Mouse (Mus musculus): ENCODE data around the gene Slc5a10. TPM values are rescaled to one million over a fixed set of nuclear protein-coding genes. Genes with fewer than 3 reads are reported as not detected.

The Slc5a10 gene
- polyA plus RNA-seq (2012; rRNA removed; ENCODE audit: low replicate concordance), result 0.06 TPM in 1 of 2 replicates, not detected in the other

DNA sequence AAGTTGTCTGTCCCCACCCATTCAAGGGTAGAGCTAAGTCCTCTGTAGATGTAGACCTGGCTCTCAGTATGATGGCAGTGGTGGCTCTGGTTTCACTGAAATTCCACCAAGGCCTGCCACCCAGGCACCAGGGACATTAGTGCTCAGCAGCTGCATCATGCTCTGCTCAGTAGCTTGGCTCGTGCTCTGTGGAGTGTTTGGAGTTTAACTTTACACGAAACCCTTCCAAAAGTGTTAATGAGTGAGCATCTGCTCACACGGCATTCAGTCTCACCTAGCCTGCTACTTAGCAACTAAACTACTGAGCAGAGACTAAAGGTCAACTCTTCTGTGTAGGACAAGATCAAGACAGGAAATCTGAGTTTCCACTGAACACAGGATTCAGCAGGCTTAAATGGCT lies at the start of gene Slc5a10:
Gene Slc5a10, minus strand, starts transcription at position 191 of the 400 bp plus-strand sequence.

GRCm38 (mm10) chr11:61761584-61762407 lies 41.2 kb upstream of the Slc5a10 start, which contains the start of gene Prpsap2:
TSS of gene Prpsap2 (minus strand) at chr11:61762088.

DNA sequence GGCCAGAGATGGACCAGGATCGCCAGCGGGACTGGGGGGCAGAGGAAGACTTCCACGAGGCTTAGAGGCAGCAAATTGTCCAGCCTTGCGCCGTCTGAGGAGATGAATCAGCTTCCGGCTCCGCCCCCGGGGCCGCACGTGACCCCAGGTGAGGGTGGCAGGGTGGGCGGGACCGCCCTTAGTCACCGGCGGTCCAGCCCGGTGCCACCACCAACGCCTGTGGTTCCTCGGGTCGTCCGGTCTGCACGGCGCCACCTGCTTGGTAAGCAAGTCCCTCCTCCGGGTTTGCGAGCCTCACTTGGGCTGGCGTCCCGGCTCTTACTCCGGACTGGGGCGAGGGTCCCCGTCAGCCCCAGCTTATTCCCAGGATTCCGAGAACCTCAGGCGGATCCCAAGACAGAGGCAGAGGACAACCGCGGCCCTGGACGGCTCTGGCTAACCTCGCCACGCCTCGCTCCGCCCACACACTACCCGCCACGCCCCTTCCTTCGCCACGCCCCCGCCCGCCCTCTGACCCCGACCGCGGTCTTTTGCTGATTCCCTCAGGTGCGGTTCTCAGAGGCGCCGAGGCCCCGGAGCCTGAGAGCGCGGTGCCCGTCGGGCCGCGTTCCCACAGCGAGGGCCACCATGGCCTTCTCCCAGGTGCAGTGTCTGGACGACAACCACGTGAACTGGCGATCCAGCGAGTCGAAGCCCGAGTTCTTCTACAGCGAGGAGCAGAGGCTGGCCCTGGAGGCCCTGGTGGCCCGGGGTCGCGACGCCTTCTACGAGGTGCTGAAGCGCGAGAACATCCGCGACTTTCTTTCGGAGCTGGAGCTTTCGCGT lies 36.5 kb downstream of the Slc5a10 start, which contains the start of gene Fam83g:
Gene Fam83g, plus strand, starts transcription at position 185 of the 825 bp plus-strand sequence.

GRCm38 (mm10) chr11:61652686-61653447 lies 67.8 kb downstream of the Slc5a10 start, which contains the start of gene Grap:
TSS of gene Grap (plus strand) at chr11:61653265.

Other genes with a start within 250 kb of the Slc5a10 start
- gene Mfap4, start 235.4 kb downstream of the Slc5a10 start, polyA plus RNA-seq (2012; rRNA removed; ENCODE audit: low replicate concordance), result 74.0 and 1,092 TPM in 2 replicates
- 26.9 and 63.8 TPM in 2 replicates for gene Mapk7, start 226.4 kb downstream of the Slc5a10 start, polyA plus RNA-seq (2012; rRNA removed; ENCODE audit: low replicate concordance)
- 17.0 and 68.2 TPM in 2 replicates for gene B9d1, start 215.7 kb downstream of the Slc5a10 start, polyA plus RNA-seq (2012; rRNA removed; ENCODE audit: low replicate concordance)
- 41.8 and 44.8 TPM in 2 replicates for gene Epn2, start 141.1 kb downstream of the Slc5a10 start, polyA plus RNA-seq (2012; rRNA removed; ENCODE audit: low replicate concordance)
- 15.8 and 37.2 TPM in 2 replicates for gene Grap, start 67.6 kb downstream of the Slc5a10 start, polyA plus RNA-seq (2012; rRNA removed; ENCODE audit: low replicate concordance)
- 0.33 and 1.9 TPM in 2 replicates for gene Fam83g, start 36.7 kb downstream of the Slc5a10 start, polyA plus RNA-seq (2012; rRNA removed; ENCODE audit: low replicate concordance)
- gene Prpsap2, start 41.3 kb upstream of the Slc5a10 start, polyA plus RNA-seq (2012; rRNA removed; ENCODE audit: low replicate concordance), result 19.3 and 25.2 TPM in 2 replicates
- gene Ulk2, start 134.2 kb upstream of the Slc5a10 start, polyA plus RNA-seq (2012; rRNA removed; ENCODE audit: low replicate concordance), result 66.7 and 85.0 TPM in 2 replicates
- gene Akap10, start 209.4 kb upstream of the Slc5a10 start, polyA plus RNA-seq (2012; rRNA removed; ENCODE audit: low replicate concordance), result 12.4 and 15.9 TPM in 2 replicates
- gene Specc1, start 235.9 kb upstream of the Slc5a10 start, polyA plus RNA-seq (2012; rRNA removed; ENCODE audit: low replicate concordance), result 2.3 and 5.2 TPM in 2 replicates